Mouse (Mus musculus): ENCODE measurements around the gene Zfp968.
"Not testable (repeated sequence)": the region's sequence is repeated elsewhere in the genome, so short reads cannot be mapped to it uniquely, and the experiment has no call there.

The Zfp968 gene

GRCm38 (mm10) chr2:175372136-175372535 lies at the start of gene Zfp968:
Gene Zfp968, plus strand, starts transcription at chr2:175372436.
- not testable (repeated sequence) for DNase-seq

GRCm38 (mm10) chr2:175338097-175338496 lies 34.1 kb upstream of the Zfp968 start, which contains the start of gene Gm4631:
Gene Gm4631, minus strand, starts transcription at chr2:175338197.
- DNase-seq, result not testable (repeated sequence)
